Mouse (Mus musculus) heart, adult 2 months (tissue): ENCODE data around the gene Ptprn2.

Experiments
- EP300 ChIP-seq: fragments of 200-500 bp; IDR thresholded peaks from 2 replicates; pipeline ENCODE4 v1.6.1; 2011; ENCODE audit warnings: low read depth, low read length, control low read depth; ENCODE audit not compliant: insufficient read depth
- POLR2A ChIP-seq: fragments of 200-500 bp; IDR thresholded peaks from 2 replicates; pipeline ENCODE4 v1.6.1; 2011; ENCODE audit warnings: mild to moderate bottlenecking, low read depth, low read length, control low read depth; ENCODE audit not compliant: insufficient read depth

DNA sequence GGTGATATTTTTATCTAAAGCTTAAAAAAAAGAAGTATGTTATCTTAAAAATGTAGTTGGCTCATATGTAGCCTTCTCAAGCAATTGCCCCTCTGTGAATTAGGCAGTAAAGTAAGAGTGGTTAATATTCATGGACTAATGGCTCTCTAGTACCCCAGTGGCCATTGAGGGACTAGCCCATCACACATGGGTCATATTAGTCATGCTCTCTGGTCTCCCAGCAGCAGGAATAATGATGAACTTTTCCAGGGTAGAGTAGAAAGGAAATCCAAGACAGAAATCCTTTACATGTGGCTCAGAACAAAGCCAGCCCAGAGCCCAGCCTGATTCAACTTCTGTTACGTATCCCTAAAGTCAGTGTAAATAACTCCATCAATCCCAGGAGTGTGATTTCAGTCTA lies 779.7 kb downstream of the Ptprn2 start:
- no peak for TF ChIP-seq EP300
- no peak for TF ChIP-seq POLR2A
